Mouse (Mus musculus): ENCODE measurements around the gene Sel1l2.
"Not testable (repeated sequence)": the region's sequence is repeated elsewhere in the genome, so short reads cannot be mapped to it uniquely, and the experiment has no call there.

The Sel1l2 gene

GRCm38 (mm10) chr2:140214519-140215027 is 174.9 kb downstream of the Sel1l2 start:
- DNase-seq, result no peak

DNA sequence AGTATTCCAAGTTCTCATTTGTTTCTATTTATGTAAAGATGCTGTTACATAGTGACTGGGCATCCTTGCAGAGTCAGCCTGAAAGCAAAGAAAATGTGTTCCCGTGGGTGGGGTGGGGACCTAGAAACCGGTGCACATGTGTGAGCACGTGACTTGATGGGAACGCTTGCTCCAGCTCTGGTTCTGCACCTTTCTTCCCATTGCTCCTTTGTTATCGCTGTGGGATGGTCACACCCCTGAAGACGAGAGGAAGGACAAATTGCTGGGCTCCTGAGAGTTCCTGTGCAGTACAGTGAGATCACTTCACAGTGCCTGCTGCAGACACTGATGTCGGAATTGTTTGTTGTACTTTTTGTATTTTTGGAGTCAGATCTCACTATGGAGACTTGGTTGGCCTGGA is 185.8 kb downstream of the Sel1l2 start:
- DNase-seq, result no peak

DNA sequence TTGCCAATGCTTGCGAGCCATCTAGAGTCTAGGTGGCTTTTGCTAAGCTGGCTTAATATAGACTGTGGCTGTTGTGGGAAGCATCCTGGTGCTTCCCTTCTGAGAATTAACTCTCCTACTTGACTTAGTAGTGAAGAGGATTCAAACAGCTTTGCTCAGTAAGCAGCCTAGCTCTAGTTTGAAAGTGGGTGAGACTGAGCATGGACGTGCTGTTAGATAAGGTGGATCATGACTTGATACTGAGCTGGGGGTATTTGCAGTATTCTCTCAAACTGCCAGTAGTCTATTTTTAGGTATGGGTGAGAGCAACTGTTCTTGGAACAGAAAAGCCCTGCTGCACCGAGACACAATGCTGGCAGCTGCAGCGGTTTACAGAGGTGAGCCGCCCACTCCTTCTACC is 186.9 kb downstream of the Sel1l2 start:
- DNase-seq, result no peak

GRCm38 (mm10) chr2:140200713-140201112 is 188.8 kb downstream of the Sel1l2 start:
- no peak for DNase-seq

GRCm38 (mm10) chr2:140185685-140186210 is 203.8 kb downstream of the Sel1l2 start:
- DNase-seq, result not testable (repeated sequence)
